Mouse (Mus musculus) thymus, postnatal 10 days (tissue): ENCODE data around the gene Ncoa3.

Experiments used
- DNase-seq, 2 experiments: peaks; one replicate each; pipeline ENCODE4 v3.0.0; 2021; ENCODE audit warnings: low spot score in 2 of 2

Gene Ncoa3

GRCm38 (mm10) chr2:165969961-165970360, 22.5 kb upstream of the Ncoa3 start:
- no peak for DNase-seq

DNA sequence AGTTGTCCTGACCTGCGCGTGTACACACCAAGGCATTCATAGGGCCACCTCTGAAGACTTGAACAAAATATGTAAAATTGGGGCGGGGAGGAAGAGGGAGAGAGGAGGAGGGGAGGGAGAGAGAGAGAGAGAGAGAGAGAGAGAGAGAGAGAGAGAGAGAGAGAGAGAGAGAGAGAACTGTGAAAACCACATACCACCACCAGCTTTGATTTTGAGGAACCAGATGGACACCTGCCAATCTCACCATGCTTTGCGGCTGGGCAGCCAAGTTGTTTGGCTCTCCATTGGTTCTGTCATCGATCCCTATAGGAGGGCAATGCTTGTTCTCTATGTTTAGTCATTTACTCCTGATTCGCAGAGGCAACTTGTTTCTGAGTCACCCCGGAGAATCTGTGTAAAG, 21.7 kb upstream of the Ncoa3 start:
- no peak for DNase-seq

DNA sequence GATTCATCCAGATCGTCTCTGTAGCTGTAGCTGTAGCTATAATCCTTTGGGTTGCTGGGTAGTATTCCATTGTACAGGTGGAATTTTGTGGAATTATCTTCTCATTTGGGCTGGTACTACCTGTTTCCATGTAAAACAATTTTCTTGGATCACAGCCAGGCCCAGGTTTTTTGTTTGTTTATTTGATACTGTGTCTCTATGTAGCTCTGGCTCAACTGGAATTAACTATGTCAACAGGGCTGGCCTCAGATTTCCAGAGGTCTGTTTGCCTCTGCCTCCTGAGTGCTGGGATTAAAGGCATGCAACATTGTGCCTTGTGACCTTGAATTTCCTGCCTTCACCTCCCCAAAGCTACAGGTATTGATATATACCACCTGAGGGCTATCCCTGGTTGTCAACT, 18.1 kb upstream of the Ncoa3 start:
- DNase-seq = no peak

DNA sequence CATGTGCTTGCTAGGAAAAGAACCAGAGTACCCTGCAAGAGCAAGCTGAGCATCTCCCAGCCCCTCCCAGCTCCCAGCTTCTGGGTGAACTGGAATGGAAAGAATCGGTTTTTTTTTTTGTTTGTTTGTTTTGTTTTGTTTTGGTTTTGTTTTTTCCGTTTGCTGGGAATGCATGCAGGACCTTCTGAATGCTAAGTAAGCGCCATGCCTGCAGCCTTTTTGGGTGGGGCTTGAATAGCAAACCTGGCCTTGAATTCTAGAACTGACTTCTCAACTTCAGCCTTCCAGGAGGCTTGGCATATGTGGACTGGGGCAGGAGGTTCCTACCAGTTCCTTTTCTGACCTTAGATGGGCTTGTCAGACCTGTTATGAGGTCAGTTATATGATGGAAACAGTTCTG, 16.2 kb upstream of the Ncoa3 start:
- DNase-seq = no peak

DNA sequence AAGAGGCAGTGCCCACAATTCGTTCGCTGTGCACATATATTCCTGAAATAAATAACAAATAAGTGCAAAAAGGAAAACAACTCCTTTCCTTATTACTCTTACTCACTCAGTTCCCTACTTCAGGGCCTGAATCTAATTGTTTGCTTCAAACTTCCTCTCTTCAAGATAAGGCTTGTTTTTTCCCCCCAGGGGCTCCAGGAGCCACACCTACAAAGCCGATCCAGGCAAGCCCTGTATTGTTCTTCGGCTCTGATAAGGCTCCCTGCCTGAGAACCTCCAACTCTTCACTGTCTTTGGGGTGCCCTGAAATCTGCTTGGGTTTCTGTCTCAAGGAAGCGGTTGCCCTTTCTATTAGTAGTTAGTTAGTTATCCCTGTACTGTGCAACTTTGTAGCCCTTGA, 15.6 kb upstream of the Ncoa3 start:
- no peak for DNase-seq

GRCm38 (mm10) chr2:165978119-165978518, 14.3 kb upstream of the Ncoa3 start:
- DNase-seq = no peak

- no peak for DNase-seq
Measured at GRCm38 (mm10) chr2:165981248-165981977, 11.0 kb upstream of the Ncoa3 start.

DNA sequence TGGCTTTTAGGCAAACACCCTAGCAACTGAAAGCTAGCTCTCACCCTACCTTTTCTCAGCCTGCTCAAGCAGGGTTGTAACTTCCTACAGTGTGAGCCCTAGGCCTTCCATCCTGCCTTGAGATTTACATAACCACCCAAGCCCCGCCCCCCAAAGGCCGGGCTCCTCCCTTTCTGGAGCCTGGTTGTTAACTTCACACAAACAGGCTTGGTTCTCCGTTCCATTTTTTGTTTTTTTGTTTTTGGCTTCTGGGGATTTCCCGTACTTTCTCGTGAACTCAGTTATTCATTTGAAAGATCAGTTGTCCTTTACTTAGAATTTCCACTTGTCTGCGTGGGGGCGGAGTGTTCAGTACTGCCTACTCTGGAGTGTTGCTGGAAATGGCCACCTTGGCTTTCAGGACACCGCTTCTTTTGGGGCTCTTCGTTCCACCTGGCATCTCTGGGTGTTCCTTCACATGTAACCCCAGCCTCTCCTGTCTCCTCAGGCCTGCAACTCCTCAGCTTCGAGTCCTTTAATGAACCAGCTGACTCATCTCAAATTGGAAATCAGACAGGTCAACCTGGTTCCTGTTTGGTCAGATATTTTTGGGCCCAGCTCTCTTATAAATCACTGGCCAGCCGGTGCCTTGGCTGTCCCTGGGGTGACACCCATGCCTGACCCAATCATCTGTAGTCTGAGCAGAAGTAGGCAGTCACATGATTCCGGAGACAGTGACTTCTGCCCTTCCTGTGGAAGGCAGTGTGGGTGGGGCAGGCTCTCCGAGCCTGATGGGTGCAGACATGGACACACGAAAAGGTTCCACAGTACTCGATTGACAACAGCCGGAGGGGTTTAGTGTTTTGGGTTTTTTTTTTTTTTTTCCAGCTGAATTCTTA, 9.7 kb upstream of the Ncoa3 start:
- DNase-seq = peak; percentile 81 to 82

DNA sequence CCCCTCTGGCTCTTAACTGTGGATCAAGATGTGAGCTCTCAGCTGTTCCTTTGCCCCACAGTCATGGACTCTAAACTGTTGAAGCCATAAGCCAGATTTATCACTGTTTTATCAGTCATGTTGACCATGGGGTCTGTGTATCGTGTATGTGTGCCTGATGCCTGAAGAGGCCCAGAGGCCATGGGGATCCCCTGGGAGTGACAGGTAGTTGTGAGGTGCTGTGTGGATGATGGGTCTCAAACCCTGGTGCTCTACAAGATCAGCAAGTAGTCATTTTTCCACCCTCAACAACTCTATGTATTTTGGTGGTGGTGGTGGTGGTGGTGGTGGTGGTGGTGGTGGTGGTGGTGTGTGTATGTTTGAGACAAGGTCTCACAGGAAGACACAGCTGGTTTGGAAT, 8.1 kb upstream of the Ncoa3 start:
- no peak for DNase-seq

DNA sequence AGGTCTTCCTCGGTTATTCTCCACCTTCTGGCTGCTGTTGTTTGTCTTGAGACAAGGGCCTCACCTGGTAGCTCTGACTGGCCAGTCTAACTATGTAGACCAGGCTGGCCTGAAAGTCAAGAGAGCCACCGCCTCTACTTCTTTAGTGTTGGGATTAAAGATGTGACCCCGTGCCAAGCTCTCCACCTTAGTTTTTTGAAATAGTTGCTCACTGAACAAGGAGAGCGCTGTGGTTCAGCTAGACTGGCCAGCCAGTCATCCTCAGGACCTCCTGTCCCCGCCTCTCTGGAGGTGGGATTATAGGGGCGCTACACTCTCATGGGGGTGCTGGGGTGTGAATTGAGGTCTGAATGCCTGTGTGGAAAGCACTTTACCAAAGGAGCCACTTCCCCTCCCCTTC, 7.5 kb upstream of the Ncoa3 start:
- DNase-seq = no peak

DNA sequence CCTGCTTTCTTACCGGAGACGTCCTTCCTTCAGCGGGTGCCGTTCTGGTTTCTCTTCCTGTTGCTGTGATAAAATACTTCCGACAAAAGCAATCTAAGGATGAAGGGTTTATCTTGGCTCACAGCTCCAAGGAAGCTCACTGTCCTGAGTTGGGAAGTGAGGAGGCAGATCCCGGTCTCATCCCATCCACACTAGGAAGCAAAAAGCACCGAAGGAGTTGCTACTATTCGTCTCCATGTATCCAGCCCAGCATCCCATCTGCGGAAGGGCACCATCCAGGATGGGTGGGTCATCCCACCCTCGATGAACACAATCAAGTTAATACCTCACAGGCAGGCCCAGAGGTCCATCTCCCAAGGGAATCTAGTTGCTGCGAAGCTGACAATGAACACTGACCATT, 6.9 kb upstream of the Ncoa3 start:
- DNase-seq = no peak

- DNase-seq = peak in 1 of 2 experiments; percentile 18
Measured at GRCm38 (mm10) chr2:165986921-165987453, 5.4 kb upstream of the Ncoa3 start.

DNA sequence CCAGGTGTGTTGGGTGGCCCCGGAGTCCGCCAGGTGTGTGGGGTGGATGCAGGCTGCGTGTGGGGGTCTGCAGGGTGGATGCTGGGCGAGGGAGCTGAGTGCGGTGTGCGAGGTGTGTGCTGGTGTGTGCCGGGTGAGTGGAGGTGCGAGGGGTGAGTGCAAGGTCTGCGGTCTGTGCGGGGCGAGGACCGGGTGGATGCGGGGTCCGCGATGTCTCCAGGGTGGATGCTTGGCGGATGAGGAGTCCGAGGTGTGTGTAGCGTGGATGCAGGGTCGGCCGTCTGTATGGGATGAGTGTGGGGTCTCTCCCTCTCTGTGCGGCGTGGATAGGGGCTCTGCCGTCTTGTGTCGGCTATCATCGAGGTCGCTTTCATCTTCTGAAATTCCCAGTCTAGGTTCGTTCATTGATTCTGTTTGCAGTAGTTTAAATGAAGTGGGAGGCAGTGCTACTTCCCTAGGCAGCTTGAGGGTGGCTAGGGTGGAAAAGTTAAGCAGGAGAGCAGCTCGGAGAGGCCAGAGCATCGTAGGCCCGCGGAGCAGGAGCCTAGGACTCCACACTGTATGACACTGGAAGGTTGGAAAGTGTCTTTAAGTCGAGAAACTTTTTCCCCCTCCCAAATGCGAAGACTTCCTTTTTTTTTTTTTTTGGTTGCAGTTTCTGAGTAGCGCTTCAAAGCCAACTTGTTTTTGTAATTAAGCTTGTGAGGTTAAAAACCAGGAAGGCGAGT, 901 bp downstream of the Ncoa3 start:
- DNase-seq = peak; percentile 44 to 48

GRCm38 (mm10) chr2:165994341-165994740, 1.9 kb downstream of the Ncoa3 start:
- no peak for DNase-seq

DNA sequence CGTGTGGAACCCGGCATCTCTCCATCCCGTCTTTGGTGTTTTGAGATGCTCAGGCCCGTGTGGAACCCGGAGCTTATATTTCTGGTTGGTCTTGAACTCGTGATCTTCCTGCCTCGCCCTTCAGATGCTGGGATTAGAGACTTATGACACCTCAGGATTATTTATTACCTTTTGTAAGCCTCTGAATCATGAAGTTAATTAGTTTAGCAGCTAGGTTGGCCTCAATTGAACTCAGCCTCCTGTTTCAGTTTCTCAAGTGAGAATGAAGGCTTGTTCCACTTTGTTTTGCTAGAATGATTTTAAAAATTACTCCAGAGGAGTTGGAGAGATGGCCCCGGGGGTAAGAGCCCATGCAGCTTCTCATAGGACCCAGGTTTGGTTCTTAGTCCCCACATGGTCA, 3.3 kb downstream of the Ncoa3 start:
- DNase-seq = no peak

- DNase-seq = no peak
Measured at GRCm38 (mm10) chr2:165996130-165996529, 3.7 kb downstream of the Ncoa3 start.

DNA sequence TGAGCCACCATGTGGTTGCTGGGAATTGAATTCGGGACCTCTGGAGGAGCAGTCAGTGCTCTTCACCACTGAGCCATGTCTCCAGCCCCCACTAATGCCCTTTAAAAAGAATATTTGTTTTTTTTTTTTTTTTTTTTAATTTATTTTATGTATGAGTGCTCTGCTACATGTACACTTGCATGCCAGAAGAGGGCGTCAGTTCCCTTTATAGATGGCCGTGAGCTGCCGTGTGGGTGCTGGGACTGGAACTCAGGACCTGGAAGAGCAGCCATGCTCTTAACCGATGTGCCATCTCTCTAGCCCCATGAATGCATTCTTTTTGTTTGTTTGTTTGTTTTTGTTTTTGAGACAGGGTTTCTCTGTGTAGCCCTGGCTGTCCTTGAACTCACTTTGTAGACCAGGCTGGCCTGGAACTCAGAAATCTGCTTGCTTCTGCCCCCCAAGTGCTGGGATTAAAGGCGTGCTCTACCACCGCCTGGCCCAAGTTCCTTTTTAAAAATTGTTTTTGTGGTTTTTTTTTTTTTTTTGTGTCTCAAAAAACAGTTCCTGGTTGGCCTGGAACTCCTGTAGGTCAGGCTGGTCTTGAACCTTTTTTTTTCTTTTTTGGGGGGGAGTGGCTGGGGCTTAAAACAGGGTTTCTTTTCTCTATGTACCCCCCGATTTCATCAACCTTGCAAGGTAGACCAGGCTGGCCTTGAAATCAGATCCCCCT, 5.0 kb downstream of the Ncoa3 start:
- DNase-seq = no peak

DNA sequence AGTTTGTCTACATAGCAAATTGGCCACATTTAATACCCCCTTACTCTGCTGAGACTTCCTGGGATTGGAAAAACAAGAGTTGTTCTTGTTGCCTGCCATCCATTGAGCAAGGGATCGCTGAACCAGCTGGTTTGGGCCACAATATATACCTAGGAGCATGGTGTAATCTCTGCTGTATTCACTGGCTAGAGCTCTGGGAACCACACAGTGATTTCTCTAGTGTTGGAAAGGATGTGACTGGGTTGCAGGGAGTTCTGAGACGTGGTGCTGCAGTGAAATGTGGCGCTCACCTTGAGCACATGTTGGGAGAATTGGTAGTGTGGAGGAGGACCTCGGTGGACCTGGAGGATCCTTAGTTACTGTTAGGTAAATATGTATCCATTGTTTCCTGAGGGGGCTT, 6.5 kb downstream of the Ncoa3 start:
- DNase-seq = no peak

GRCm38 (mm10) chr2:165999790-166000189, 7.4 kb downstream of the Ncoa3 start:
- DNase-seq = no peak

DNA sequence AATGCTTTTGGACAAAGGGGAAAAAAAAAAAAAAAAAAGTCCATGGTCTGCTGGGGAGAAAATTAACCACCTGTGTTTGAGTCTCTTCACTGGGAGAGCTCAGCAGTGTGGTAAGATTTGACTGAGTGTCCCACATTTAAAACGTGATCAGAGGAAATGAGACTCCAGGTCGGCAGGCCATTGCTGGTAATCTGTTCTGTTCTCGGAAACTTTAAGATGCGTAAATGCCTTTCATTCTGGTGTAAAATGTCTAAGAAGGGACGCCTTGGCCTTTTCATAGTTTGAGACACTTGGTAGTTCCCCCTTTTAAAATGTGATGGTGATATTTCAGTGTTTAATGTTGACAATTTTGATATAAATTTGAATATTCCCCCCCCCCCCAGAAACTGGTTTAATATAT, 7.8 kb downstream of the Ncoa3 start:
- DNase-seq = no peak

DNA sequence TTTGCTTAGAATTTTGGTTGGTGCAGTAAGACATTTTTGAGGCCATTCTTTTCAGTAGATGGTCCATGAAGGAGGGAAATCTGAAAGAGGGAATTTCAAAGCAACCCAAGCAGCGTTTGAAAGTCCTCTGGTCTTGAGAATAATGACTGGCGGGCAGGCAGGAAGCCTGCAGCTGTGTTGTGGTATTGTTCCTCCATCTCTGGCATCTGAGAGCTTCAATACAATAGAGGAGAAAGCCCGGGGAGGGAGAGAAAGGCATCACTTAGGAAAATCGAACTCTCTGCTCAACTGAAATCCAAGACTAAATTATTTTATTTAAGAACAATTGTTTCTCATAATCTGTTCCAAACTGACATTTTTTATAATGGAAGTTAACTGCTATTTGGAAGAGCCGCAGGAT, 8.3 kb downstream of the Ncoa3 start:
- DNase-seq = no peak

GRCm38 (mm10) chr2:166001362-166001761, 8.9 kb downstream of the Ncoa3 start:
- DNase-seq = no peak
